Mouse (Mus musculus) cerebellum, adult 11 months (tissue): ENCODE data around the gene Epb41l2.

Experiments used
- DNase-seq: peaks from one replicate; pipeline ENCODE4 v3.0.0; 2022

The Epb41l2 gene

GRCm38 (mm10) chr10:25437586-25438298, 78.1 kb downstream of the Epb41l2 start:
- DNase-seq = no peak

- DNase-seq = no peak
Measured at GRCm38 (mm10) chr10:25438299-25438680, 78.7 kb downstream of the Epb41l2 start.

- DNase-seq = no peak
Measured at GRCm38 (mm10) chr10:25439163-25439562, 79.6 kb downstream of the Epb41l2 start.

DNA sequence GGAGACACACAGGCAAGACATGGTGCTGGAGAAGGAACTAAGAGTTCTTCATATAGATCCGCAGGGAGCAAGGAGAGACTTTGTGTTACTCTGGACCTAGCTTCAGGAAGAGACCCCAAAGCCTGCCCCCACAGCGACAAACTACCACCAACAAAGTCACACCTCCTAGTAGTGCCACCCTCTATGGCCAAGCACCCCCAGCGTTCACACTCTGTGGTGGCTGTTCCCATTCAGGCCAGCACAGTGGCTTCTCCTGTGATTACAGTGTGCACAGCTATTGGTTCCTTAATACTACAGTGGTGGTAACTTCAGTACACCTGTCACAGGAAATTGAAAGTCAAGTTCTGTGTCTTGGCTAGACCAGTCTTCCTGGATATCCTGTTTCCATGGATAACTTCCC, 80.3 kb downstream of the Epb41l2 start:
- DNase-seq = no peak

DNA sequence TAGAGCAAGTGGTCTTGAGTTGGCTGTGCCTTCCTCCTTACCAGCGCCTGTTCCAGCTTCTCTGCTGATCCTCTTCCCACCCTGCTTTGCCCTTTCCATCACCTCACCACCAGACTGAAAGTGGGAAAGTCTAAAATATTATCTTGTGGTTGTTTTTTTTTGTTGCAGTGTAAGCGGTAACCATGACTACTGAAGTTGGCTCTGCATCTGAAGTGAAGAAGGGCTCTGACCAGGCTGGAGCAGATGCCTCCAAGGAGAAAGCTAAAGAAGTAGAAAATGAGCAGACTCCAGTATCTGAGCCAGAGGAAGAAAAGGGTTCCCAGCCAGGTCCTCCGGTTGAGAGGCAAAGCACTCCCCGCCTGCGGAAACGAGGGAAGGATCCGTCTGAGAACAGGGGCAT, 81.8 kb downstream of the Epb41l2 start:
- no peak for DNase-seq

DNA sequence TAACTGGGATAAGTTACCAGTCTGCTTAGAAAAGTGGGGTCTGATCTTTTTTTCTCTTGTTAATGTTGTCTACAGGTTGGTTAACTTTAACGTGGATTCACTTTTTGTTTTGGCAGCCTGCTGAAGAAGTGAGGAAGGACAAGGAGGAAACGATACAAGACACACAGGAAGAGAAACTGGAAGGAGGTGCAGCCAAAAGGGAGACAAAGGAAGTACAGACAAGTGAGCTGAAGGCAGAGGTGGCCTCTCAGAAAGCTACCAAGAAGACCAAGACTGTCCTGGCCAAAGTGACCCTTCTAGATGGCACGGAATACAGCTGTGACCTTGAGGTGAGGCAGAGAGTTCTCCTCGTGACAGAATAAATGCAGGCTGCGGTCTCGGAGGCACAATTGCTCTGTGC, 84.0 kb downstream of the Epb41l2 start:
- DNase-seq = no peak

- DNase-seq = no peak
Measured at GRCm38 (mm10) chr10:25444198-25444783, 84.7 kb downstream of the Epb41l2 start.

DNA sequence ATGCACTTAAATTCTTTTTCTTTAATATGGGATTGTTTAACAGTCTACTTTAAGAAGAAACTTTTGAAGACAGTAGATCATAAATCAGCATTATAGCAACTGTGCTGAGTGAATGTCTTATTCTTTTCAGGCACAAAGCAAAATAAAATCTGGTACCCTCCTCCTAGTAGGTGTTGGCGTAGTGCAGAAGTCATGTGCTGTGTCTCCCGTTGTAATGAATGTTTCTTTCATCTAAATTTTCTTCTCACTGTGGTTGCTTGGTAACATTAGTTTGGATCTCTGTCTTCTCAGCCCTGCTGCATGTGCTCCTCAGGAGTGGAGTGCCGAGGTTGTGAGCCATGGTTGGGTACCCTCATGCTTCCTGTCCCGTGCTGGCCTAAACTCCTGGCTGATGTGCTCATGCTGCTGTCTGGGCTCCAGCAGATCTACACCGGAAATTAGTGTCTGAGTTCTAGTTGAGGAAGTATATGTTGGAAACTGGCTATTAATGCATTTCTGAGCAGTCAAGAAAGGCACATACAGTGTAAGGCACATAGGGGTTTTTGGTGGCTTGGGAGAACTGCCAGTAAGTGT, 87.4 kb downstream of the Epb41l2 start:
- no peak for DNase-seq

DNA sequence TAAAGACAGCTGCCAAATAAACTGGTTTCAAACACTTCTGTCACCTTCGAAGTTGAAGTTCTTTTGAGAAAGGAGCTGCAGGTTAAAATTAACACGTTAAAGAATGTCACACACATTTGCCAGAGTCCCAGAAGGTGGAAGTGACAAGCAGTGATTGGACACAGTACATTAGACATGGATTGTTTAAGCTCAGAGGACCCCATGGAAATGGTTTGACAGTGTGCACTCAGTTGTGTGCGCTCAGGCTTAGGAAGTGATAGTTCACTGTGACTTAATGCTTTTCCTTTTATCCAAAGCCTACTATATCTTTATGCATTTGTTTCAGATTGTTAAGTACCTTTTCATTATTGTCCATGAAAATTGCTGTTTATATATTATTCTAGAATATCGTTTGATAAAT, 89.1 kb downstream of the Epb41l2 start:
- DNase-seq = no peak

- DNase-seq = no peak
Measured at GRCm38 (mm10) chr10:25449312-25450020, 89.9 kb downstream of the Epb41l2 start.

DNA sequence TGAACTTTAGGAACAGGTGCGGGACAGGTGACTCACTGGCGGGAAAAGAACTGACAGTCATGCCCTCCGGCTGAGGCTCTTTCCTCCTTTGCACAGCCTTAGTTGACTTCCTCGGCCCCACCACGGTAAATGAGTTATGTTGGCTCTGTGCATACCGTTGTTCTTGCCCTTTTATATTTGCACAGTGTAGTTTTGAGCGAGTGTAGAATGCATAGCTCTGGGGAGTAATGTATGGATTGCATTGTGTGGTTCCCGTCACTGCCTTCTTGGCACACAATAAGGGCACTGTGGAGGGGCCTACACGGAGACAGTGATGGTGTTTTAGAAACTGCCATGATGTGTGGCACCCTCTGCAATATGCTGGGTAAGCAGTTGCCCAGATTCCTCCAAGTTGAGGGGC, 93.6 kb downstream of the Epb41l2 start:
- DNase-seq = no peak

DNA sequence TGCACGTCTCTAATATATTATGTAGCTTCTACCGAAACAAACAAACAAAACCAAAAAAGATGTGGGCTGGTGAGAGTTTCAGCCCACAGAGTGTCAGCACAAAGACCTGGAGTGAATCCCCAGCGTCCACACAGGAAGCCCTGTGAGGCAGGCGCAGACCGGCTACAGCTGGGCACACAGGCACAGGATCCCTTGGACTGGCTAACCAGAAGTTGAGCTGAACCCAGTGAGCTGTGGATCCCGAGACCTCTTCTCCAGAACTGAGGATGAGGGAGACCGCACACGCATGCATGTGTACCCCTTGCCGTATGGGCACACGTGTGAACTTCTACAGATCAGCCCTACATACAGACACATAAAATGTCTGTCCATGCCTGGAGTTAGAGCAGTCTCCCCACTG, 94.2 kb downstream of the Epb41l2 start:
- DNase-seq = no peak

GRCm38 (mm10) chr10:25457118-25457517, 97.5 kb downstream of the Epb41l2 start:
- no peak for DNase-seq

- no peak for DNase-seq
Measured at GRCm38 (mm10) chr10:25457996-25458395, 98.4 kb downstream of the Epb41l2 start.

DNA sequence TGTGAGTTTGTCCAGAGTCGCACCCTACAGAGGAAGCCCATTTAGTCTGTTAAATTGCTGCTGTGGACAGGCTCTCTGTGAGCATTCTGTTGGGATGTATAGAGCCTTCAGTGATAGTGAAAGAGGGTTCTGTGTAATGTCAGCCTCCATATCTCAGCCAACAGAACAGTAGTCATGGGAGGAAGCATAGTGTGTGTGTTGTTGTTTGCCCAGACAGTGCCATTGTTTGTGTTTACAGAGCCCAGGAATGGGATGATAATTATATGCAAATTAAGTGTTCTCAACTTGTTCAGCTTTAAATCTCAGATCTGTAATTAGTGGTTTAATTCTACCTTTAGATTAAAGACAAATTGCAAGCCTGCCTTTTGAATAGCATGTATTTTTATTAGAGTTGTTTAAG, 102.2 kb downstream of the Epb41l2 start:
- no peak for DNase-seq

DNA sequence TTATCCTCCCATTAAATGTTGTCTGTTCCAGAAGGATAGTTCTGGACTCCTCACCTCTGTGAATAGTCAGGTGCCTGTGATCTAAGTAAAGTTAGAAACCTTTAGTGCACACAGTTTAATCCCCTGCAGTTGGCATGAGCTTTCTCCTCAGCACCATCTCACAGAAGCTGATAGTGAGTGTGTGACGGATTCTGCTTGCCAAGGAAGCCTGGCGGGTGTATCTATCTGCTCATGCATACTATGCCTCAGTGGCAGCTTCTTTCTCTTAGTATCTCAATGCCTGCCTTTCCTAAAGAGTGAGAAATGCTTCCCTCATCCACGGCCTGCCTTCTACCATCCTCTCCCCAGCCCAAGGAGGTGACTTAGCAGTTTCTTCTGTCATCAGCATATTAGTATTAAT, 103.1 kb downstream of the Epb41l2 start:
- no peak for DNase-seq

DNA sequence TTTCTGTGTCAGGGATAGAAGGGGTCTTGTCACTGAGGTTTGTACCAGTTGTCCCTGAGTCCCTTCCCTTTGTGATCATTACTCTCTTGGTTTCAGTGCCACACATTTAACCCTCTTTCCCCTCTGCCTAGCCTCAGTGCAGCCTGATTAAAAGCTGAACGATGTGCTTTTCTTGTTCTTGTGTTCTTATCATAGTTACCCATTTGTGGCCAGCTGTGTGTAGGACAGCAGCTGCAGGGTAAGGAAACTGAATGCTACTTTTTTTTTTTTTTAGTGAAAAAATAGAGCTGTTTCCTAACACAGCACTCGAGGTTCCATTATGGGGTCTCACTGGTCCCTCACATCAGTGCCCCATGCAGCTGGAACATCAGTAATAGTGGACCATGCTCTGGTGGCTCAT, 106.9 kb downstream of the Epb41l2 start:
- no peak for DNase-seq

GRCm38 (mm10) chr10:25471944-25472343, 112.3 kb downstream of the Epb41l2 start:
- no peak for DNase-seq

DNA sequence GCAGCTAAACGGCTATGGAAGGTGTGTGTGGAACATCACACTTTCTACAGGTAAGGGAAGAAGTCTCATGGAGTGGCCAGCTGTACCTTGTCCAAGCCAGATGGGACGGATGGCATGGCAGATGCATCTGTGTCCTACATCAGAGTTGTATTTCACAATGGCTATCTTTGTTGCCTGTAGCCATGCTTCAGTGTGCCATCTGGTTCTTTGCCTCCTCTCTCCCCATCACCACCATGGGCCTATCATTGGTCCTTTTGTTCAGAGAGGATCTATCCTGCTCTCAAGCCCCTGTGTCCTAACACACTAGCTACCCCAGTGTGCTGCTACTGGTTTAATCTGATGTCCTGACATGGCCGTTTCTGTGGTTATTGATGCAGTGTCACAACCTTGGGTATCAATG, 120.1 kb downstream of the Epb41l2 start:
- no peak for DNase-seq

GRCm38 (mm10) chr10:25482791-25483190, 123.2 kb downstream of the Epb41l2 start:
- no peak for DNase-seq

- DNase-seq = peak; percentile 17
Measured at GRCm38 (mm10) chr10:25488456-25488855, 128.9 kb downstream of the Epb41l2 start.

DNA sequence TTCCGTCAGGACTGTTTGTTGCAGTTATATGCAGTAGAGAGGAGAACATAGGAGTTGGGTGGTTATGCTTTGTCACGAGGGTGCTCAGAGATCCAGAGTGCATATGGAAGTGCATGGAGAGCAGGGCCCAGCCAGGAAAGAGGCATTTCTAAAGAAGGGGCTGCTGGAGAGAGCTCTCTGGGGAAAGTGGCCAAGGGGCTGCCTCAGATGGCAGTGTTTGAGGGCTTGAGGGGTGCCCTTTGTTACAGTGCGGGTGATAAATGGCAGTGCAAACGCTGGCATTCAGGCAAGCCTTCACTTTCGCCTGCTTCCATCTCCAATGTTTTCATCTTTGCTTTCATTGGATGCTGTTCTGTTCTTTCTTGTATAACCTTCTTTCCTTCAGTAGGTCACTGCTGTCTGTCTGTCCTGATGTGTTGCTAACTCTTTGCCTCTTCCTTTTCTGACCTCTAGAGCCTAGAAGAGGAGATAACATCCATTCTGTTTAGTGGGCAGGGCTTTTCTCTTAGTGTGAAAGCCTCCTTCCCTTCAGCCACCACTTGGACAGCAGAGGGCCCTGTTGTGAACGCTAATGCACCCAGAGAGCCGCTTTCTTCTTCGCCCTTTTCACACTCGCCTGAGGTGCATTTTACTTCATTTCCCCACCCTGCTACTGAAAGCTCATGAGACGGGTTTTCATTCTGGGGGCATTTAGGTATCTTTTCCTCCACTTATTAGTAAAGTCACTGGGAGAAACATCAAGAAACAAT, 139.9 kb downstream of the Epb41l2 start:
- no peak for DNase-seq

GRCm38 (mm10) chr10:25503250-25503649, 143.7 kb downstream of the Epb41l2 start:
- no peak for DNase-seq
